Comparison of ENCODE assay signal across 29 mouse cellular contexts in genomic region chr4:140131625-140132321, GRCm38 (mm10).
DNase-seq lines count a peak whose midpoint lies in the region; ATAC-seq and TF ChIP-seq lines count a peak whose summit lies in the region.
"Had no signal": no experiment of that assay in that cellular context is flagged by ENCODE, and none has a peak within 500 bp of the region (broad histone marks: within the 10 kb centered on the region; RNA-seq: fewer than 3 reads in every experiment).

No protein-coding gene starts in this region.

- TF ChIP-seq POLR2A in brain, embryonic 14.5 days (IDR thresholded peaks at IDR 0.05; ENCODE audit: borderline replicate concordance, extremely low read depth, insufficient read depth, insufficient read length, poor library complexity, severe bottlenecking): no peak

- H3K4me3 ChIP-seq in forebrain, embryonic 10.5 days: no peak overlapping the region
- H3K4me3 ChIP-seq in forebrain, embryonic 16.5 days (replicated peaks; ENCODE audit: low read length): no peak overlapping the region
- no peak overlapping the region for H3K4me3 ChIP-seq in midbrain, embryonic 14.5 days (replicated peaks; ENCODE audit: low read depth, low read length)
- H3K4me3 ChIP-seq: embryonic facial prominence, embryonic 13.5 days; erythroblast, embryonic 14.5 days; forebrain, embryonic 12.5 days; hindbrain, embryonic 15.5 days; intestine, embryonic 15.5 days; liver, embryonic 12.5 days; megakaryocyte, embryonic 14.5 days; stomach, embryonic 15.5 days had no signal

- H3K27ac ChIP-seq in forebrain, embryonic 10.5 days: peak overlapping the region; percentile 56; the same call in 1 of the 2 replicates
- H3K27ac ChIP-seq in forebrain, embryonic 16.5 days (ENCODE audit: low read length): no peak overlapping the region
- peak overlapping the region; percentile 50 for H3K27ac ChIP-seq in midbrain, embryonic 14.5 days (replicated peaks; ENCODE audit: low read depth, low read length)
- H3K27ac ChIP-seq: embryonic facial prominence, embryonic 13.5 days; forebrain, embryonic 12.5 days; hindbrain, embryonic 15.5 days; intestine, embryonic 15.5 days; liver, embryonic 12.5 days; stomach, embryonic 15.5 days had no signal

- H3K4me1 ChIP-seq in forebrain, embryonic 10.5 days: peaks cover 30% of the 10 kb centered on the region
- H3K4me1 ChIP-seq in forebrain, embryonic 16.5 days (replicated peaks; ENCODE audit: control insufficient read depth, insufficient read depth, low read length): 0 out of 2 replicates have a peak, but pooled peaks cover 2% of the 10 kb centered on the region
- H3K4me1 ChIP-seq in midbrain, embryonic 14.5 days (ENCODE audit: control insufficient read depth, insufficient read depth, low read length): peaks cover 30% of the 10 kb centered on the region
- H3K4me1 ChIP-seq: embryonic facial prominence, embryonic 13.5 days; intestine, embryonic 15.5 days; liver, embryonic 12.5 days; megakaryocyte, embryonic 14.5 days had no signal

- H3K36me3 ChIP-seq in forebrain, embryonic 10.5 days (replicated peaks): no peaks in the 10 kb centered on the region
- no peaks in the 10 kb centered on the region for H3K36me3 ChIP-seq in forebrain, embryonic 16.5 days (ENCODE audit: control insufficient read depth, insufficient read depth)
- H3K36me3 ChIP-seq in midbrain, embryonic 14.5 days (ENCODE audit: control insufficient read depth, insufficient read depth, low read length): no peaks in the 10 kb centered on the region
- H3K36me3 ChIP-seq: embryonic facial prominence, embryonic 13.5 days; forebrain, embryonic 12.5 days; hindbrain, embryonic 15.5 days; intestine, embryonic 15.5 days; liver, embryonic 12.5 days; stomach, embryonic 15.5 days had no signal

- ATAC-seq in forebrain, embryonic 16.5 days: no peak
- peak; percentile 37 for ATAC-seq in midbrain, embryonic 14.5 days (ENCODE audit: low FRiP score, low TSS enrichment)
- ATAC-seq: intestine, embryonic 15.5 days; liver, embryonic 12.5 days; liver, postnatal 0 days; Patski had no signal

- no peak for TF ChIP-seq CTCF in brain, embryonic 14.5 days (IDR thresholded peaks at IDR 0.05; ENCODE audit: borderline replicate concordance, extremely low read depth, insufficient read depth, insufficient read length)

- WGBS in forebrain, embryonic 10.5 days: 16% methylated on average over 9 of the region's 9 CpGs
- 33% methylated on average over 9 of the region's 9 CpGs for WGBS in forebrain, embryonic 16.5 days
- 13% methylated on average over 9 of the region's 9 CpGs for WGBS in midbrain, embryonic 14.5 days

- no peak overlapping the region for H3K9ac ChIP-seq in forebrain, embryonic 16.5 days (replicated peaks; ENCODE audit: low read depth, low read length)
- H3K9ac ChIP-seq in midbrain, embryonic 14.5 days (replicated peaks; ENCODE audit: low read length): no peak overlapping the region
- H3K9ac ChIP-seq: embryonic facial prominence, embryonic 13.5 days; forebrain, embryonic 12.5 days; hindbrain, embryonic 15.5 days; intestine, embryonic 15.5 days; liver, embryonic 12.5 days; liver, postnatal 0 days; stomach, embryonic 15.5 days had no signal

- DNase-seq in forebrain, embryonic 10.5 days (ENCODE audit: extremely low spot score, low spot score): no peak
- peak; percentile 62 for DNase-seq in brain, embryonic 14.5 days (ENCODE audit: low read depth)
- DNase-seq in midbrain, embryonic 14.5 days: peak; percentile 70
- DNase-seq in retina, embryonic 14.5 days (ENCODE audit: low spot score): peak; percentile 67
- DNase-seq in cerebellum, postnatal 25 days: no peak
- no peak for DNase-seq in urinary bladder, adult 18-20 months (ENCODE audit: low spot score in 2 of 2)
- DNase-seq in natural killer cell, adult 2 months (ENCODE audit: low spot score in 2 of 2): no peak
- DNase-seq: adrenal gland, postnatal 10 days; cerebellum, adult 2 months; cerebellum, postnatal 36 days; gastrocnemius, postnatal 14 days; heart, postnatal 14 days; kidney, adult 2 months; kidney, postnatal 36 days; layer of hippocampus, postnatal 36 days; left cerebral cortex, postnatal 4 days; liver, postnatal 0 days; lung, postnatal 4 days; right cerebral cortex, postnatal 25 days had no signal

- H3K27me3 ChIP-seq in forebrain, embryonic 10.5 days (ENCODE audit: poor library complexity, severe bottlenecking): peaks cover 30% of the 10 kb centered on the region
- no peaks in the 10 kb centered on the region for H3K27me3 ChIP-seq in forebrain, embryonic 16.5 days (replicated peaks; ENCODE audit: control insufficient read depth, insufficient read depth, low read length)
- no peaks in the 10 kb centered on the region for H3K27me3 ChIP-seq in midbrain, embryonic 14.5 days (ENCODE audit: control insufficient read depth, insufficient read depth, low read length)
- H3K27me3 ChIP-seq: hindbrain, embryonic 15.5 days; stomach, embryonic 15.5 days had no signal

- H3K4me2 ChIP-seq in forebrain, embryonic 16.5 days (ENCODE audit: low read length): no peak overlapping the region
- H3K4me2 ChIP-seq in midbrain, embryonic 14.5 days (ENCODE audit: low read length): no peak overlapping the region
- H3K4me2 ChIP-seq: embryonic facial prominence, embryonic 13.5 days; forebrain, embryonic 12.5 days; hindbrain, embryonic 15.5 days; intestine, embryonic 15.5 days; liver, embryonic 12.5 days; stomach, embryonic 15.5 days had no signal

- H3K9me3 ChIP-seq in forebrain, embryonic 10.5 days: no peaks in the 10 kb centered on the region
- no peaks in the 10 kb centered on the region for H3K9me3 ChIP-seq in forebrain, embryonic 16.5 days (ENCODE audit: control insufficient read depth, low read length)
- no peaks in the 10 kb centered on the region for H3K9me3 ChIP-seq in midbrain, embryonic 14.5 days (ENCODE audit: control insufficient read depth, low read length)
- H3K9me3 ChIP-seq: forebrain, embryonic 12.5 days; hindbrain, embryonic 15.5 days; intestine, embryonic 15.5 days; liver, embryonic 12.5 days; stomach, embryonic 15.5 days had no signal

Comparison
In these comparisons a context has a peak if more than half of its experiments do, and no peak if none do; other contexts are left out.
1. DNase-seq: peak in brain, embryonic 14.5 days (single experiment), midbrain, embryonic 14.5 days (single experiment) and retina, embryonic 14.5 days (single experiment); none in forebrain, embryonic 10.5 days (single experiment), cerebellum, postnatal 25 days (0 of 2), urinary bladder, adult 18-20 months (0 of 2) and natural killer cell, adult 2 months (0 of 2).